Mouse (Mus musculus) hematopoietic stem cell, adult 5-6 weeks (primary cell): Measurements from ENCODE around the gene Kif27. TPM values are rescaled to one million over a fixed set of nuclear protein-coding genes. Genes with fewer than 3 reads are reported as not detected.
"Not testable (repeated sequence)": the region's sequence is repeated elsewhere in the genome, so short reads cannot be mapped to it uniquely, and the experiment has no call there.

ENCODE experiments used
- ATAC-seq, 2 experiments: fragments of 125-278 bp in 1 of 2; replicated peaks in 1 of 2; 2 replicates each; pipeline ENCODE4 v1.8.0; 2016 to 2017; ENCODE audit warnings: inconsistent platforms in 2 of 2, mild to moderate bottlenecking in 2 of 2, moderate number of reproducible peaks in 2 of 2, low read depth in 1 of 2, moderate TSS enrichment in 1 of 2; ENCODE audit not compliant: low FRiP score in 2 of 2, poor library complexity in 2 of 2, severe bottlenecking in 2 of 2, insufficient read depth in 1 of 2, low TSS enrichment in 1 of 2
- total RNA-seq: library from RNA; stranded (forward); fragments of 172-1452, 232-1000 nt; gene quantifications from 2 replicates; pipeline ENCODE4 v1.2.3, GENCODE M21; 2017

Kif27 gene
- total RNA-seq, 1 experiment from 2014 or later = not detected

- ATAC-seq = no peak
Observed at GRCm38 (mm10) chr13:58368835-58369234, 9.9 kb upstream of the Kif27 start.

GRCm38 (mm10) chr13:58367641-58368040 lies 8.7 kb upstream of the Kif27 start:
- no peak for ATAC-seq

- no peak for ATAC-seq
Observed at GRCm38 (mm10) chr13:58366373-58366772, 7.5 kb upstream of the Kif27 start.

GRCm38 (mm10) chr13:58365179-58365578 lies 6.3 kb upstream of the Kif27 start:
- ATAC-seq = not testable (repeated sequence)

GRCm38 (mm10) chr13:58364353-58365175 lies 5.6 kb upstream of the Kif27 start:
- no peak for ATAC-seq

- peak in 1 of 2 experiments; percentile 48; a peak in 1 of 4 replicates for ATAC-seq
Observed at GRCm38 (mm10) chr13:58359304-58359653, 357 bp upstream of the Kif27 start.

- ATAC-seq = no peak
Observed at GRCm38 (mm10) chr13:58352996-58353395, 5.9 kb downstream of the Kif27 start.

- no peak for ATAC-seq
Observed at GRCm38 (mm10) chr13:58350606-58351005, 8.3 kb downstream of the Kif27 start.

GRCm38 (mm10) chr13:58344505-58344904 lies 14.4 kb downstream of the Kif27 start:
- ATAC-seq = no peak

GRCm38 (mm10) chr13:58337456-58337855 lies 21.5 kb downstream of the Kif27 start:
- no peak for ATAC-seq

- no peak for ATAC-seq
Observed at GRCm38 (mm10) chr13:58334116-58334515, 24.8 kb downstream of the Kif27 start.

- no peak for ATAC-seq
Observed at GRCm38 (mm10) chr13:58317768-58318167, 41.2 kb downstream of the Kif27 start.

GRCm38 (mm10) chr13:58314991-58315390 lies 43.9 kb downstream of the Kif27 start:
- no peak for ATAC-seq

GRCm38 (mm10) chr13:58313758-58314157 lies 45.2 kb downstream of the Kif27 start:
- no peak for ATAC-seq

- ATAC-seq = no peak
Observed at GRCm38 (mm10) chr13:58311351-58311750, 47.6 kb downstream of the Kif27 start.

- no peak for ATAC-seq
Observed at GRCm38 (mm10) chr13:58309499-58309898, 49.4 kb downstream of the Kif27 start.

GRCm38 (mm10) chr13:58307453-58307852 lies 51.5 kb downstream of the Kif27 start:
- no peak for ATAC-seq

GRCm38 (mm10) chr13:58305230-58305629 lies 53.7 kb downstream of the Kif27 start:
- ATAC-seq = no peak
